Mouse (Mus musculus) heart, embryonic 14.5 days (tissue): ENCODE data around the gene Cacna1c. TPM values are rescaled to one million over a fixed set of nuclear protein-coding genes. Genes with fewer than 3 reads are reported as not detected.
A peak's percentile ranks its signal among the peaks of the same experiment; 100 is the strongest.

Experiments
- ATAC-seq: fragments of 200-750 bp; cut with Nextera tagmentation; 2 replicates; pipeline ENCODE4 v1.8.0; 2017; ENCODE audit warnings: low read depth, moderate TSS enrichment; ENCODE audit not compliant: insufficient number of reproducible peaks, insufficient read depth, low FRiP score
- H3K27ac ChIP-seq, 2 experiments: fragments of 200-500 bp in 1 of 2; fragments of 300-500 bp in 1 of 2; sonication (generic) in 1 of 2; replicated peaks in 1 of 2; 2 replicates each; pipeline ENCODE4 v1.5.1; 2012 to 2014; ENCODE audit warnings: low read depth in 2 of 2, low read length in 2 of 2, control low read depth in 1 of 2, mild to moderate bottlenecking in 1 of 2, mixed read lengths in 1 of 2; ENCODE audit not compliant: control insufficient read depth in 1 of 2, insufficient read depth in 1 of 2
- H3K27me3 ChIP-seq: fragments of 300-500 bp; sonication (generic); 2 replicates; pipeline ENCODE4 v1.6.1; 2014; ENCODE audit warnings: mild to moderate bottlenecking, low read length, control low read depth; ENCODE audit not compliant: control insufficient read depth, insufficient read depth
- H3K36me3 ChIP-seq: fragments of 300-500 bp; sonication (generic); 2 replicates; pipeline ENCODE4 v1.6.1; 2014; ENCODE audit warnings: mild to moderate bottlenecking, control low read depth, low read length, mixed read lengths; ENCODE audit not compliant: control insufficient read depth, insufficient read depth
- H3K4me1 ChIP-seq, 2 experiments: fragments of 200-500 bp in 1 of 2; fragments of 300-500 bp in 1 of 2; sonication (generic) in 1 of 2; 2 replicates each; pipeline ENCODE4 v1.6.1; 2012 to 2014; ENCODE audit warnings: low read length in 2 of 2, control low read depth in 1 of 2, mixed read lengths in 1 of 2; ENCODE audit not compliant: control insufficient read depth in 2 of 2, insufficient read depth in 2 of 2
- H3K4me2 ChIP-seq: fragments of 300-500 bp; sonication (generic); 2 replicates; pipeline ENCODE4 v1.6.1; 2014; ENCODE audit warnings: mild to moderate bottlenecking, low read length
- H3K4me3 ChIP-seq, 2 experiments: fragments of 200-500 bp in 1 of 2; fragments of 300-500 bp in 1 of 2; sonication (generic) in 1 of 2; 2 replicates each; pipeline ENCODE4 v1.5.1; 2012 to 2014; ENCODE audit warnings: low read length in 2 of 2, mild to moderate bottlenecking in 2 of 2, control low read depth in 1 of 2, low read depth in 1 of 2, moderate library complexity in 1 of 2; ENCODE audit not compliant: control insufficient read depth in 1 of 2, insufficient read depth in 1 of 2
- H3K9ac ChIP-seq: fragments of 300-500 bp; sonication (generic); 2 replicates; pipeline ENCODE4 v1.6.1; 2014; ENCODE audit warnings: mild to moderate bottlenecking, low read length
- H3K9me3 ChIP-seq: fragments of 300-500 bp; sonication (generic); 2 replicates; pipeline ENCODE4 v1.6.1; 2016; ENCODE audit warnings: low read length, control low read depth; ENCODE audit not compliant: control insufficient read depth
- WGBS: fragments of 180-500 bp; shearing (Covaris S2); extraction: QIAGEN DNeasy Blood & Tissue Kit; methylation state at CpG from one replicate; pipeline ENCODE4 v1.1.7; 2014; 5-methylcytosine and 5-hydroxymethylcytosine counted together
- polyA plus RNA-seq: library from polyadenylated mRNA; unstranded; fragments of >200 nt; fragmentation: Nextera tagmentation; extraction: Ambion mirVana; gene quantifications from 2 replicates; pipeline ENCODE4 v1.2.1, GENCODE M21; 2014

The Cacna1c gene
- polyA plus RNA-seq, 1 experiment from 2014 or later, result 60.9 TPM

- Histone ChIP-seq H3K27me3 (no peaks in the 10 kb centered on the region), H3K27ac (peak overlapping the region; percentile 99), H3K9me3 (no peaks in the 10 kb centered on the region), H3K36me3 (peaks cover 41% of the 10 kb centered on the region), H3K4me3 (peak overlapping the region; percentile 60 to 61), H3K4me2 (peak overlapping the region; percentile 73), H3K4me1 (peaks cover 22 to 53% of the 10 kb centered on the region in 2 experiments), H3K9ac (peak overlapping the region; percentile 91)
- ATAC-seq, result no peak
- WGBS, result 28% methylated on average over 9 of the region's 9 CpGs
Observed at GRCm38 (mm10) chr6:119194161-119194560, 2.1 kb downstream of the Cacna1c start.

DNA sequence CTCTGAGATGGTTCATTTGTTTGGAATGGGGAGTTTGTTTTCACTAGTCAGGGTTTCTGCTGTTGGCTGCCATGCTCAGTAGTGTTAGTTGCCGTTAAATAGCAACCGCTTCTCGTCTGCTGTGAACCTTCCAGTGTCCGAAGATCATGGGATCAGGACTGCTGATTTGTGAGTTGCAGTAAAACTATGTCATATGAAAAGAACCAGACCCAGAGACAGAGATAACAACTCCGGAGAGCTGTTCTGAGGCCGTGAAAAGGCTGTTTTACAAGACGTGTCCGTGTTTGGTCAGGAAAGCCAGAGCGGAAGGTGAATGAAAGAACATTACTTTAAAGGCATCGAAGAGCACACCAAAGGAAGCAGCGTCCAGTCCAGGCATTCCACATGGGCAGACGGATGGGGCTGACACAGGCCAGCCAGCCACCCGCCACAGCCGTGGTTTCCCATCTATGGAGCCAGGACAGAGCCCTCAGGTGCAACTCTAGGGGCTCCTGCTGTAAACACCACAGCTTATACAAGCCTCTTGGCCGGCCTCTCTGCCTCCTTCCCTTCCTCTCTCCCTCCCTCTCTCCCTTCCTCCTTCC, 2.6 kb downstream of the Cacna1c start:
- peak; percentile 54 for ATAC-seq
- Histone ChIP-seq H3K4me3 (peak overlapping the region; percentile 60 to 61), H3K9ac (peak overlapping the region; percentile 91), H3K36me3 (peaks cover 45% of the 10 kb centered on the region), H3K27me3 (no peaks in the 10 kb centered on the region), H3K9me3 (no peaks in the 10 kb centered on the region), H3K27ac (peak overlapping the region; percentile 99), H3K4me1 (peaks cover 21 to 49% of the 10 kb centered on the region in 2 experiments), H3K4me2 (peak overlapping the region; percentile 73)
- 8% methylated on average over 15 of the region's 15 CpGs for WGBS

DNA sequence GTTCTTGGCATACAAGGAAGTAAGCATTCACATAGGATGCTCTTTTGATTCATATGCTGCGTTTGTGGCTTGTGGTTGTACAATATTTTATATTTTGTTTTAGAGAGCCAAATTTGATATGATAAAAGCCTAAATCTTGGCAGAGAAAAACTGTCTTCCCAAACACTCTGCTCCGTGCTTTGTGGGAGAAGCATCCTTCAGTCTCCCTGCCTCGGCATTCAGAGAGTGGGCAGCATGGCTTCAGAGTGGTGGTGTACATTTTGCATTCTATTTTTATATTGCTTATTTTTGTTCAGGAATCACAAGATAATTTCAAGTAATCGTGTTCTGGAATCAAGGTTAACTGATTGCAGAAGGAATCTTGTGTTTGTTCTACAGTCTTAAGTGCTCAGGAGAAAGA, 4.7 kb downstream of the Cacna1c start:
- no peak for ATAC-seq
- peaks cover 17 to 46% of the 10 kb centered on the region in 2 experiments for H3K4me1 ChIP-seq
- H3K27me3 ChIP-seq, result no peaks in the 10 kb centered on the region
- H3K9me3 ChIP-seq, result no peaks in the 10 kb centered on the region
- H3K9ac ChIP-seq, result peak overlapping the region; percentile 91
- H3K36me3 ChIP-seq, result peaks cover 61% of the 10 kb centered on the region
- H3K4me3 ChIP-seq, result peak overlapping the region; percentile 11 to 61; a peak in 2 of 4 replicates
- H3K4me2 ChIP-seq, result peak overlapping the region; percentile 73
- WGBS, result 54% methylated on average over 4 of the region's 4 CpGs
- peak overlapping the region; percentile 40 to 99 for H3K27ac ChIP-seq

- ATAC-seq, result no peak
- H3K36me3 ChIP-seq, result peaks cover 76% of the 10 kb centered on the region
- no peak overlapping the region for H3K4me2 ChIP-seq
- no peak overlapping the region for H3K9ac ChIP-seq
- no peaks in the 10 kb centered on the region for H3K9me3 ChIP-seq
- 25% methylated on average over 6 of the region's 6 CpGs for WGBS
- no peaks in the 10 kb centered on the region for H3K27me3 ChIP-seq
- no peak overlapping the region for H3K4me3 ChIP-seq
- 0 out of 4 replicates have a peak overlapping the region, but pooled peaks of 1 of the 2 experiments have one; percentile 26 for H3K27ac ChIP-seq
- H3K4me1 ChIP-seq, result peaks cover 27 to 75% of the 10 kb centered on the region in 2 experiments
Observed at GRCm38 (mm10) chr6:119187631-119188030, 8.6 kb downstream of the Cacna1c start.

GRCm38 (mm10) chr6:119186658-119187057, 9.6 kb downstream of the Cacna1c start:
- no peak overlapping the region for H3K9ac ChIP-seq
- peaks cover 69% of the 10 kb centered on the region for H3K36me3 ChIP-seq
- H3K4me1 ChIP-seq, result peaks cover 28 to 79% of the 10 kb centered on the region in 2 experiments
- WGBS, result 58% methylated on average over 8 of the region's 8 CpGs
- no peak overlapping the region for H3K4me2 ChIP-seq
- ATAC-seq, result no peak
- H3K27me3 ChIP-seq, result no peaks in the 10 kb centered on the region
- no peaks in the 10 kb centered on the region for H3K9me3 ChIP-seq
- H3K27ac ChIP-seq, result no peak overlapping the region
- no peak overlapping the region for H3K4me3 ChIP-seq

- Histone ChIP-seq H3K9ac (no peak overlapping the region; the same call in 1 of the 2 replicates), H3K27ac (peak overlapping the region; percentile 24 to 62; a peak in 3 of 4 replicates), H3K9me3 (no peaks in the 10 kb centered on the region), H3K4me3 (no peak overlapping the region), H3K36me3 (peaks cover 53% of the 10 kb centered on the region), H3K4me1 (peaks cover 33 to 81% of the 10 kb centered on the region in 2 experiments), H3K27me3 (no peaks in the 10 kb centered on the region), H3K4me2 (peak overlapping the region; percentile 34)
- no peak for ATAC-seq
- 38% methylated on average over 3 of the region's 3 CpGs for WGBS
Observed at GRCm38 (mm10) chr6:119183781-119184180, 12.4 kb downstream of the Cacna1c start.

DNA sequence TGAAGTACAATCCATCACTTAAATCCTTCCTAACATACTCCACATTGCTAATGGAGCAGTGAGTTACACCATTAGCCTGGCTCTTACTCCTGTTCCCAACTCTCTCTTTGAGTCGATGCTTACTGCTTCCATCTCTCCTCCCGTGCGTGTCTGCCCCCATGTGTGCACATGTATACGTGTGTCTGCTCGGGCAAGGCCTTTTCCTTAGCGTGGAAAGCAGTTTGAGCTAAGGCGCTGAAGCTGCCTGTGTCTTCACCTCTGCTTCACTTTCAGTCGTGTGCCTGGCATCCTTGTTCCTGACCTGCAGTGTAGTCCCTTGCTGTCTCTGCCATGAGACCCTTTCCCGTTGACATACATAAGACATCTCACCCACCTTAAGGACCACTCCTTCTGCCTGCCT, 14.0 kb downstream of the Cacna1c start:
- Histone ChIP-seq H3K27me3 (no peaks in the 10 kb centered on the region), H3K9ac (no peak overlapping the region), H3K4me2 (peak overlapping the region; percentile 34; the same call in 1 of the 2 replicates), H3K27ac (peak overlapping the region; percentile 49 to 58), H3K36me3 (peaks cover 50% of the 10 kb centered on the region), H3K4me1 (peaks cover 34 to 86% of the 10 kb centered on the region in 2 experiments), H3K4me3 (no peak overlapping the region), H3K9me3 (no peaks in the 10 kb centered on the region)
- no peak for ATAC-seq
- WGBS, result 67% methylated on average over 9 of the region's 9 CpGs
